Mouse (Mus musculus): Measurements from ENCODE around the gene Snx1. TPM values are rescaled to one million over a fixed set of nuclear protein-coding genes. Genes with fewer than 3 reads are reported as not detected.

Snx1 gene
- total and polyA plus RNA-seq, 3 experiments, result 83.9 to 189 (median 113) TPM

DNA sequence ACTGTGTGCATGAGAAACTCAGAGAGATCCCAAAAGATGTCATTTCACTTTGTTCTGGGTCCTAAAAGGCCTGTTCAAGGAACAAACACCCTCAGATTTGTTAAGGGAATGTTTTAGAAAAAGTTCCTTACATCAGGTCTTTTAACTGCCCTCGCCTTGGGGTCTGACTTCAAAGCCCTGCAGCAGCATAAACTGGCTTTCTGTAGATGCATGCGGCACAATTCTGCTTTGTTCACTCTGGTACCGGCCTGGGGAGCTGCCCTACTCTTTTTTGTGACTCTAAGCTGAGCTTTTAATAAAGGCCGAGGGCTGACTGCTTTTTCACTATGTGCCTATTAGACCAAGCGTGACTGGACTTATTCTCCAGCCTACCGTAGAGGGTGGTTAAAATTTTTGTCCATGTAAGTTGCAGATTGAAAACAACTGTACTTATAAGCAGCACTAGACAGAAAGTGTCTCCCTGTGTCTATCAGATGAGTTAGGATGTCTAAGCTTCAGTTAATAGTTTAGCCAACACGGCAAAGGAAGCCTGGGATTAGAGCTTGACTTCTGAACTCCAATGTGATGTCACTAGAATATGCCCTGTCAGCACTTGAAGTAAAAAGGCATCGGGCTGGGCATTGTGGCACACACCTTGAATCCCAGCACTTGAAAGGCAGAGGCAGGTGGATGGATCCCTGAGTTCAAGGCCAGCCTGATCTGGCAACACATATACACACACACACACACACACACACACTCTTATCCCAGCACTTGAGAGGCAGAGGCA lies 15.6 kb downstream of the Snx1 start:
- Histone ChIP-seq H3K79me2 (ENCODE audit: control insufficient read depth, insufficient read depth, low read length, poor library complexity) (0 out of 2 replicates have a peak, but pooled peaks cover 1% of the 10 kb centered on the region), H3K4me3 (ENCODE audit: control insufficient read depth in 1 of 2, insufficient read depth in 1 of 2, low read depth in 2 of 2, low read length in 2 of 2) (no peak overlapping the region), H3K9me3 (replicated peaks; ENCODE audit: insufficient read depth, low read length) (no peaks in the 10 kb centered on the region), H3K4me1 (ENCODE audit: control insufficient read depth in 1 of 2, insufficient read depth in 2 of 2, low read length in 2 of 2) (peaks cover 0 to 2% of the 10 kb centered on the region in 2 experiments; a peak in 1 of 4 replicates), H3K27ac (ENCODE audit: control insufficient read depth, low read depth, low read length) (no peak overlapping the region), H3K9ac (ENCODE audit: control insufficient read depth, low read depth, low read length, poor library complexity, severe bottlenecking) (no peak overlapping the region), H3K36me3 (ENCODE audit: control insufficient read depth in 1 of 2, insufficient read depth in 2 of 2, low read length in 2 of 2) (peaks cover 10 to 16% of the 10 kb centered on the region in 2 experiments), H3K27me3 (ENCODE audit: control insufficient read depth in 1 of 2, insufficient read depth in 2 of 2, low read length in 2 of 2) (no peaks in the 10 kb centered on the region)
- DNase-seq (ENCODE audit: low read depth, low spot score), result no peak
- TF ChIP-seq CHD1 (IDR thresholded peaks at IDR 0.05; ENCODE audit: low read depth, low read length), result no peak
- TF ChIP-seq POLR2AphosphoS2 (IDR thresholded peaks at IDR 0.05; ENCODE audit: low read length), result no peak
- TF ChIP-seq CHD2 (IDR thresholded peaks at IDR 0.05; ENCODE audit: low read length), result no peak
- TF ChIP-seq NELFE (IDR thresholded peaks at IDR 0.05; ENCODE audit: low read depth, low read length), result no peak
- TF ChIP-seq GABPA (IDR thresholded peaks at IDR 0.05; ENCODE audit: low read depth, low read length), result no peak
- TF ChIP-seq TCF12 (IDR thresholded peaks at IDR 0.05; ENCODE audit: low read depth, low read length), result no peak
- TF ChIP-seq MAFK (IDR thresholded peaks at IDR 0.05; ENCODE audit: borderline replicate concordance, low read depth, low read length), result no peak
- TF ChIP-seq EP300 (IDR thresholded peaks at IDR 0.05; ENCODE audit: low read depth in 1 of 2, low read length in 2 of 2), result no peak
- TF ChIP-seq USF2 (IDR thresholded peaks at IDR 0.05; ENCODE audit: borderline replicate concordance in 1 of 2, insufficient read depth in 1 of 2, low read depth in 1 of 2, low read length in 2 of 2), result no peak
- no peak for TF ChIP-seq SIN3A (IDR thresholded peaks at IDR 0.05; ENCODE audit: low read length)
- TF ChIP-seq ZMIZ1 (IDR thresholded peaks at IDR 0.05; ENCODE audit: low read depth, low read length), result no peak
- no peak for TF ChIP-seq NRF1 (IDR thresholded peaks at IDR 0.05; ENCODE audit: insufficient read depth, low read depth, low read length, poor library complexity, severe bottlenecking)

DNA sequence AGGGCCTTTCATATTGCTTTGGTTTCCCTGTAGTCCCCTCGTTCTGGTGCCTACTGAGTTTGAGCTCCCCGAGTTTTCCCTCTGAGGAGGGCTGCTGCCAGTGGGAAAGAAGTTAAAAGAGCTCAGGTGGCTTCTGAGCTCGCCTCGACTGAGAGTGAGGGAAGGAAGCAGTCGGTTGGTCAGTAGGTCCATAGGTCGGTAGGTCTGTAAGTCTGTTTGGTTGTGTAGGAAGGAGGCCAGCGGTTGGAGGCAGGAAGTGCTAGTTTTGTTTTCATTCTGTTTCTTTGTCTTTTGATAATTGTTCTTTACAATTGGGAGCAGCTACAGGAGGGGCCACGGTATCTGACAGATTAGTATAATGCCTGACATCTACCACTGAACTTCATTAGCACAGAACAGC lies 16.3 kb downstream of the Snx1 start:
- no peak overlapping the region for H3K9ac ChIP-seq (ENCODE audit: control insufficient read depth, low read depth, low read length, poor library complexity, severe bottlenecking)
- 0 out of 2 replicates have a peak, but pooled peaks cover 1% of the 10 kb centered on the region for H3K79me2 ChIP-seq (ENCODE audit: control insufficient read depth, insufficient read depth, low read length, poor library complexity)
- no peaks in the 10 kb centered on the region for H3K9me3 ChIP-seq (replicated peaks; ENCODE audit: insufficient read depth, low read length)
- peaks cover 7 to 18% of the 10 kb centered on the region in 2 experiments for H3K36me3 ChIP-seq (ENCODE audit: control insufficient read depth in 1 of 2, insufficient read depth in 2 of 2, low read length in 2 of 2)
- H3K27ac ChIP-seq (ENCODE audit: control insufficient read depth, low read depth, low read length), result no peak overlapping the region
- TF ChIP-seq POLR2AphosphoS2 (IDR thresholded peaks at IDR 0.05; ENCODE audit: low read length), result no peak
- no peak overlapping the region for H3K4me3 ChIP-seq (ENCODE audit: control insufficient read depth in 1 of 2, insufficient read depth in 1 of 2, low read depth in 2 of 2, low read length in 2 of 2)
- no peak for DNase-seq (ENCODE audit: low read depth, low spot score)
- peaks cover 0 to 2% of the 10 kb centered on the region in 2 experiments; a peak in 1 of 4 replicates for H3K4me1 ChIP-seq (ENCODE audit: control insufficient read depth in 1 of 2, insufficient read depth in 2 of 2, low read length in 2 of 2)
- no peaks in the 10 kb centered on the region for H3K27me3 ChIP-seq (ENCODE audit: control insufficient read depth in 1 of 2, insufficient read depth in 2 of 2, low read length in 2 of 2)

DNA sequence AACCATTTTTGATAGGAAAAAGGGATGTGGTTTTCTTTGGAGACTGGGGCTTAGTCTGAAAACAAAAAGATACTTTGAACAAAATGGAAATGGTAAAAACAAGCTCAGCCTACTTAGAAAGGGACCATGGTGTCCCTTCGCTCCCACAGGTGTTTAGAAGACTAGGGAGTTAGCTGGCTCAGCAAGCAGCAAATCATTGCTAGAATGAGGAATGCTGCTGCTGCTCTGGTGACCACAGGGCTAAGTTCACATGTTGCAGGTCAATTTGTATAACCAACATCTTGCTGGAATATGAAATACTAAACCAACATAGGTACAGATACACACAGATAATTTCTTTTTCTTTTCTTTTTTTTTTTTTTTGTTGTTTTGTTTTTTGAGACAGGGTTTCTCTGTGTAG lies 16.8 kb downstream of the Snx1 start:
- H3K4me3 ChIP-seq (ENCODE audit: control insufficient read depth in 1 of 2, insufficient read depth in 1 of 2, low read depth in 2 of 2, low read length in 2 of 2), result no peak overlapping the region
- peaks cover 2 to 21% of the 10 kb centered on the region in 2 experiments for H3K36me3 ChIP-seq (ENCODE audit: control insufficient read depth in 1 of 2, insufficient read depth in 2 of 2, low read length in 2 of 2)
- H3K27me3 ChIP-seq (ENCODE audit: control insufficient read depth in 1 of 2, insufficient read depth in 2 of 2, low read length in 2 of 2), result no peaks in the 10 kb centered on the region
- H3K79me2 ChIP-seq (ENCODE audit: control insufficient read depth, insufficient read depth, low read length, poor library complexity), result 0 out of 2 replicates have a peak, but pooled peaks cover 1% of the 10 kb centered on the region
- no peak overlapping the region for H3K27ac ChIP-seq (ENCODE audit: control insufficient read depth, low read depth, low read length)
- DNase-seq (ENCODE audit: low read depth, low spot score), result no peak
- H3K4me1 ChIP-seq (ENCODE audit: control insufficient read depth in 1 of 2, insufficient read depth in 2 of 2, low read length in 2 of 2), result no peaks in the 10 kb centered on the region; a peak in 1 of 4 replicates
- no peak overlapping the region for H3K9ac ChIP-seq (ENCODE audit: control insufficient read depth, low read depth, low read length, poor library complexity, severe bottlenecking)
- no peak for TF ChIP-seq POLR2AphosphoS2 (IDR thresholded peaks at IDR 0.05; ENCODE audit: low read length)
- no peak for TF ChIP-seq USF1 (IDR thresholded peaks at IDR 0.05; ENCODE audit: low read depth, low read length)
- no peak for TF ChIP-seq ELF1 (IDR thresholded peaks at IDR 0.05; ENCODE audit: low read depth, low read length)
- no peak for TF ChIP-seq POLR2A (IDR thresholded peaks at IDR 0.05; ENCODE audit: control insufficient read depth in 1 of 2, insufficient read depth in 1 of 2, low read depth in 1 of 2, low read length in 2 of 2, poor library complexity in 1 of 2)
- no peak for TF ChIP-seq RCOR1 (IDR thresholded peaks at IDR 0.05; ENCODE audit: low read depth, low read length)
- no peak for TF ChIP-seq MEF2A (IDR thresholded peaks at IDR 0.05; ENCODE audit: extremely low read depth, insufficient replicate concordance, low read depth, low read length, poor library complexity, severe bottlenecking)
- no peak for TF ChIP-seq CTCF (IDR thresholded peaks at IDR 0.05 in 2 of 3, conservative IDR thresholded peaks at IDR 0.05 in 1 of 3; ENCODE audit: control insufficient read depth in 1 of 3, insufficient read depth in 1 of 3, low read depth in 2 of 3, low read length in 3 of 3, poor library complexity in 1 of 3, severe bottlenecking in 1 of 3)
- TF ChIP-seq SIN3A (IDR thresholded peaks at IDR 0.05; ENCODE audit: low read length), result no peak
- no peak for TF ChIP-seq NELFE (IDR thresholded peaks at IDR 0.05; ENCODE audit: low read depth, low read length)
- TF ChIP-seq MYC (IDR thresholded peaks at IDR 0.05; ENCODE audit: low read depth, low read length), result no peak
- no peak for TF ChIP-seq ZMIZ1 (IDR thresholded peaks at IDR 0.05; ENCODE audit: low read depth, low read length)
- TF ChIP-seq GABPA (IDR thresholded peaks at IDR 0.05; ENCODE audit: low read depth, low read length), result no peak
- no peak for TF ChIP-seq EP300 (IDR thresholded peaks at IDR 0.05; ENCODE audit: low read depth in 1 of 2, low read length in 2 of 2)
- TF ChIP-seq ETS1 (IDR thresholded peaks at IDR 0.05; ENCODE audit: low read depth, low read length), result no peak
- no peak for TF ChIP-seq ZC3H11A (IDR thresholded peaks at IDR 0.05; ENCODE audit: low read depth, low read length)
- H3K9me3 ChIP-seq (replicated peaks; ENCODE audit: insufficient read depth, low read length), result no peaks in the 10 kb centered on the region
